Mouse (Mus musculus) cerebellum, postnatal 10 days (tissue): Measurements from ENCODE around the gene Plekha4.

ENCODE experiments used
- DNase-seq, 2 experiments: peaks; one replicate each; pipeline ENCODE4 v3.0.0; 2021; ENCODE audit warnings: mixed read lengths in 2 of 2

The Plekha4 gene

GRCm38 (mm10) chr7:45540213-45540612, 14.1 kb downstream of the Plekha4 start:
- peak in 1 of 2 experiments; percentile 40 for DNase-seq

GRCm38 (mm10) chr7:45544525-45544924, 18.4 kb downstream of the Plekha4 start:
- no peak for DNase-seq

- DNase-seq = no peak
These were observed 23.7 kb downstream of the Plekha4 start for GRCm38 (mm10) chr7:45549641-45550436.

GRCm38 (mm10) chr7:45550821-45551511, 24.8 kb downstream of the Plekha4 start:
- no peak for DNase-seq

- no peak for DNase-seq
These were observed 25.4 kb downstream of the Plekha4 start for GRCm38 (mm10) chr7:45551512-45551883.

- DNase-seq = no peak
These were observed 27.4 kb downstream of the Plekha4 start for GRCm38 (mm10) chr7:45553519-45553918.

GRCm38 (mm10) chr7:45553990-45554389, 27.9 kb downstream of the Plekha4 start:
- DNase-seq = no peak

GRCm38 (mm10) chr7:45554744-45555143, 28.6 kb downstream of the Plekha4 start, which contains the start of gene Hsd17b14:
Hsd17b14 (plus strand) TSS chr7:45554893.
- DNase-seq = no peak

- DNase-seq = peak; percentile 91 to 93
These were observed 29.7 kb downstream of the Plekha4 start for GRCm38 (mm10) chr7:45555787-45556186.

GRCm38 (mm10) chr7:45558907-45559306, 32.8 kb downstream of the Plekha4 start:
- no peak for DNase-seq

- no peak for DNase-seq
These were observed 34.1 kb downstream of the Plekha4 start for GRCm38 (mm10) chr7:45560241-45560640.

- DNase-seq = peak; percentile 87 to 91
These were observed 34.9 kb downstream of the Plekha4 start for GRCm38 (mm10) chr7:45560843-45561623.

GRCm38 (mm10) chr7:45561624-45562520, 35.7 kb downstream of the Plekha4 start:
- no peak for DNase-seq

GRCm38 (mm10) chr7:45564811-45565210, 38.7 kb downstream of the Plekha4 start:
- DNase-seq = no peak

- no peak for DNase-seq
These were observed 39.3 kb downstream of the Plekha4 start for GRCm38 (mm10) chr7:45565446-45565845.

GRCm38 (mm10) chr7:45567112-45567779, 41.1 kb downstream of the Plekha4 start:
- DNase-seq = no peak

GRCm38 (mm10) chr7:45567780-45568516, 41.8 kb downstream of the Plekha4 start:
- peak; percentile 94 to 95 for DNase-seq

- DNase-seq = peak in 1 of 2 experiments; percentile 12
These were observed 42.7 kb downstream of the Plekha4 start for GRCm38 (mm10) chr7:45568601-45569473.

GRCm38 (mm10) chr7:45570103-45570741, 44.1 kb downstream of the Plekha4 start, which contains the start of gene Bcat2:
Bcat2 (plus strand) TSS chr7:45570153.
- peak; percentile 90 to 92 for DNase-seq
